Mouse (Mus musculus) kidney, embryonic 16.5 days (tissue): Measurements from ENCODE around the gene Znrf4. TPM values are rescaled to one million over a fixed set of nuclear protein-coding genes. Genes with fewer than 3 reads are reported as not detected.

Source experiments
- ATAC-seq: fragments of 200-750 bp; cut with Nextera tagmentation; 2 replicates; pipeline ENCODE4 v1.8.0; 2017; ENCODE audit warnings: moderate TSS enrichment; ENCODE audit not compliant: low FRiP score, low TSS enrichment
- H3K27ac ChIP-seq: fragments of 300-500 bp; sonication (generic); 2 replicates; pipeline ENCODE4 v1.5.1; 2014; ENCODE audit warnings: low read length
- H3K27me3 ChIP-seq: fragments of 300-500 bp; sonication (generic); 2 replicates; pipeline ENCODE4 v1.6.1; 2014; ENCODE audit warnings: low read length, control low read depth, mixed read lengths; ENCODE audit not compliant: insufficient read depth
- H3K36me3 ChIP-seq: fragments of 300-500 bp; sonication (generic); 2 replicates; pipeline ENCODE4 v1.6.1; 2014; ENCODE audit warnings: low read length, control low read depth, mixed read lengths; ENCODE audit not compliant: insufficient read depth
- H3K4me1 ChIP-seq: fragments of 300-500 bp; sonication (generic); 2 replicates; pipeline ENCODE4 v1.6.1; 2014; ENCODE audit warnings: low read length, control low read depth, mixed read lengths; ENCODE audit not compliant: insufficient read depth
- H3K4me2 ChIP-seq: fragments of 300-500 bp; sonication (generic); replicated peaks from 2 replicates; pipeline ENCODE4 v1.6.1; 2014; ENCODE audit warnings: low read depth, low read length
- H3K4me3 ChIP-seq: fragments of 300-500 bp; sonication (generic); 2 replicates; pipeline ENCODE4 v1.5.1; 2014; ENCODE audit warnings: mild to moderate bottlenecking, low read length
- H3K9ac ChIP-seq: fragments of 300-500 bp; sonication (generic); replicated peaks from 2 replicates; pipeline ENCODE4 v1.6.1; 2014; ENCODE audit warnings: low read length
- H3K9me3 ChIP-seq: fragments of 300-500 bp; sonication (generic); 2 replicates; pipeline ENCODE4 v1.6.1; 2016; ENCODE audit warnings: low read length, control low read depth
- WGBS: fragments of 180-500 bp; shearing (Covaris S2); extraction: QIAGEN DNeasy Blood & Tissue Kit; methylation state at CpG from one replicate; pipeline ENCODE4 v1.1.7; 2014; 5-methylcytosine and 5-hydroxymethylcytosine counted together
- polyA plus RNA-seq: library from polyadenylated mRNA; unstranded; fragments of >200 nt; fragmentation: Nextera tagmentation; extraction: Ambion mirVana; gene quantifications from 2 replicates; pipeline ENCODE4 v1.2.1, GENCODE M21; 2015

Znrf4 gene
- polyA plus RNA-seq, 1 experiment from 2014 or later = not detected

DNA sequence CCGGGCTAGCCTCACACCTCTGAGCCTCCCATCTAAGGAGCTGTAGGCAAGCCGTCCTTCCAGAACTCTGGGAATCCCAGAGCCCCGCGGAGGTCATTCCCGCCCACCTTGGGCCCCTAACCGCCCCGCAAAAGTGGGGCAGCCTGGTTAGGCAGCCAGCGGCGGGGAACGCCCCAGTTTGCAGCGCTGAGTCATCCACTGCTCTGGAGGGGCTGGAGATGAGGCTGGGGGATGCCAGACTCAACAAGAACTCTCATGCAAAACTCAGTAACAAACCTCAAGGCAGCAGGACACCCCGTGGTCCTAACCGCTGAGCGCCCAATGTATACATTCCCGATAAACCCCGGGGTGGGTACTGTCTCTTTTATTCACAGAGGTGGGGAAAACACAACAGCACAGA is 40.1 kb downstream of the Znrf4 start:
- H3K27ac ChIP-seq = no peak overlapping the region

GRCm38 (mm10) chr17:56471136-56471535 is 41.1 kb downstream of the Znrf4 start:
- no peak overlapping the region for H3K27ac ChIP-seq
- H3K9ac ChIP-seq = no peak overlapping the region
- peaks cover 84% of the 10 kb centered on the region for H3K4me1 ChIP-seq
- no peak overlapping the region for H3K4me3 ChIP-seq
- H3K4me2 ChIP-seq = no peak overlapping the region
- 67% methylated on average over 5 of the region's 5 CpGs for WGBS
- H3K27me3 ChIP-seq = peaks cover 21% of the 10 kb centered on the region
- H3K9me3 ChIP-seq = 0 out of 2 replicates have a peak, but pooled peaks cover 3% of the 10 kb centered on the region
- H3K36me3 ChIP-seq = 0 out of 2 replicates have a peak, but pooled peaks cover 3% of the 10 kb centered on the region
- ATAC-seq = no peak

More for the DNA sequence above, 40.1 kb downstream of the Znrf4 start:
- peaks cover 21% of the 10 kb centered on the region for H3K27me3 ChIP-seq
- 0 out of 2 replicates have a peak overlapping the region, but pooled peaks have one; percentile 85 for H3K9ac ChIP-seq
- H3K4me2 ChIP-seq = peak overlapping the region; percentile 97
- 12% methylated on average over 16 of the region's 16 CpGs for WGBS
- peak overlapping the region; percentile 76; the same call in 1 of the 2 replicates for H3K4me3 ChIP-seq
- 0 out of 2 replicates have a peak, but pooled peaks cover 3% of the 10 kb centered on the region for H3K36me3 ChIP-seq
- peaks cover 9% of the 10 kb centered on the region; the same call in 1 of the 2 replicates for H3K9me3 ChIP-seq
- ATAC-seq = no peak
- H3K4me1 ChIP-seq = peaks cover 83% of the 10 kb centered on the region

- no peak for ATAC-seq
- peak overlapping the region; percentile 46 for H3K9ac ChIP-seq
- H3K27ac ChIP-seq = 0 out of 2 replicates have a peak overlapping the region, but pooled peaks have one; percentile 9
- peak overlapping the region; percentile 69 for H3K4me2 ChIP-seq
- peaks cover 83% of the 10 kb centered on the region for H3K4me1 ChIP-seq
- peak overlapping the region; percentile 34 for H3K4me3 ChIP-seq
- H3K36me3 ChIP-seq = 0 out of 2 replicates have a peak, but pooled peaks cover 3% of the 10 kb centered on the region
- H3K9me3 ChIP-seq = 0 out of 2 replicates have a peak, but pooled peaks cover 3% of the 10 kb centered on the region
- H3K27me3 ChIP-seq = peaks cover 21% of the 10 kb centered on the region
- WGBS = 14% methylated on average over 10 of the region's 10 CpGs
These were observed 41.7 kb downstream of the Znrf4 start for GRCm38 (mm10) chr17:56470571-56470970.

GRCm38 (mm10) chr17:56470001-56470436 is 42.2 kb downstream of the Znrf4 start:
- peaks cover 77% of the 10 kb centered on the region for H3K4me1 ChIP-seq

GRCm38 (mm10) chr17:56469275-56469674 is 43.0 kb downstream of the Znrf4 start:
- Histone ChIP-seq H3K4me3 (peak overlapping the region; percentile 34; the same call in 1 of the 2 replicates), H3K36me3 (0 out of 2 replicates have a peak, but pooled peaks cover 3% of the 10 kb centered on the region), H3K4me1 (peaks cover 70% of the 10 kb centered on the region), H3K27ac (peak overlapping the region; percentile 84), H3K4me2 (peak overlapping the region; percentile 69), H3K9me3 (0 out of 2 replicates have a peak, but pooled peaks cover 3% of the 10 kb centered on the region), H3K9ac (peak overlapping the region; percentile 46), H3K27me3 (peaks cover 16% of the 10 kb centered on the region)
- WGBS = 15% methylated on average over 8 of the region's 8 CpGs
- peak; percentile 31 for ATAC-seq

More at GRCm38 (mm10) chr17:56470001-56470436, 42.2 kb downstream of the Znrf4 start:
- ATAC-seq = peak; percentile 26; the same call in 1 of the 2 replicates
- peak overlapping the region; percentile 34 for H3K4me3 ChIP-seq
- H3K9ac ChIP-seq = peak overlapping the region; percentile 46
- peak overlapping the region; percentile 69 for H3K4me2 ChIP-seq
- 0 out of 2 replicates have a peak, but pooled peaks cover 3% of the 10 kb centered on the region for H3K9me3 ChIP-seq
- H3K27me3 ChIP-seq = peaks cover 21% of the 10 kb centered on the region
- H3K27ac ChIP-seq = peak overlapping the region; percentile 84
- WGBS = under 1% methylated on average over 26 of the region's 26 CpGs
- H3K36me3 ChIP-seq = 0 out of 2 replicates have a peak, but pooled peaks cover 3% of the 10 kb centered on the region

DNA sequence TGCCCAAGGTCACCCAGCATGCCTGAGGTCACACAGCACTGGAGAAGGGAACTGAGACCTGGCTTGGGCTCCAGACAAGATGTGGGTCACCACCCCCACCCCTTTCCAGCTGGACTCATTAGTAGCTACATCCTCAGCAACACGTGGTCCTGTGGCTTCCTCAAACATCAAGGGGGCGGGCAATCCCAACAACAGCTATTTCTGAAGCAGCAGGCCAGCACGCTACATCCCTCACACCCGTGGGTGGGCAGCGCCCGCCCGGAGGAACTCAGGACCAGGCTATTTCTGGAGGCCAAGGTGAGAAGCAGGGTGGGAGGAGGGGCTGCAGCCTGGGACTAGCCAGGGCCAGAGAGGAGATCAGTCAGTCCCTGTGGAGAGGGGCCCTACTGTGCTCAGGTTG is 43.4 kb downstream of the Znrf4 start:
- 0 out of 2 replicates have a peak overlapping the region, but pooled peaks have one; percentile 31 for H3K9ac ChIP-seq
- H3K36me3 ChIP-seq = 0 out of 2 replicates have a peak, but pooled peaks cover 3% of the 10 kb centered on the region
- H3K4me3 ChIP-seq = no peak overlapping the region
- H3K27me3 ChIP-seq = peaks cover 12% of the 10 kb centered on the region
- WGBS = 36% methylated on average over 7 of the region's 7 CpGs
- 0 out of 2 replicates have a peak, but pooled peaks cover 3% of the 10 kb centered on the region for H3K9me3 ChIP-seq
- 0 out of 2 replicates have a peak overlapping the region, but pooled peaks have one; percentile 23 for H3K4me2 ChIP-seq
- no peak for ATAC-seq
- H3K27ac ChIP-seq = peak overlapping the region; percentile 84
- peaks cover 68% of the 10 kb centered on the region for H3K4me1 ChIP-seq

DNA sequence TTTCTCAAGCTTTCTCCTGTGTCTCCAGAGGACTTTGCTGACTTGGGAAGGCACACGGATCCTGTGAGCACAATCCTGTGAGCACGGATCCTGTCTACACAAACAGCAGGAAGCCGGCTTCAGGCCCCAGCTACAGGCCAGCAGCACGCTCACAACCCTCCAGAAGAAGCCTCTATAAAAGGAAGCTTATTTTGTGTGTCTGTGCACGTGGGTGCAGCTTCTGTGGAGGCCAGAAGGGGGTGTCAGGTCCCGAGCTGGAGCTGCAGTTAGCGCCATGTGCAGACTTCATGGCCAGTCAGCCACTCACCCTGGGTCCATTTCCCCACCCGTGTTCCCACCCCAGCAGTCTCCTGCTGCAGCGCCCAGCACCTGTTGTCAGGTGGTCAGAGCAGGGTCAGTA is 43.9 kb downstream of the Znrf4 start:
- H3K4me1 ChIP-seq = peaks cover 68% of the 10 kb centered on the region
- no peak for ATAC-seq
- H3K27ac ChIP-seq = peak overlapping the region; percentile 87
- no peak overlapping the region for H3K9ac ChIP-seq
- H3K36me3 ChIP-seq = 0 out of 2 replicates have a peak, but pooled peaks cover 3% of the 10 kb centered on the region
- 89% methylated on average over 9 of the region's 9 CpGs for WGBS
- no peak overlapping the region for H3K4me2 ChIP-seq
- 0 out of 2 replicates have a peak, but pooled peaks cover 3% of the 10 kb centered on the region for H3K9me3 ChIP-seq
- H3K27me3 ChIP-seq = peaks cover 7% of the 10 kb centered on the region; the same call in 1 of the 2 replicates
- no peak overlapping the region for H3K4me3 ChIP-seq

GRCm38 (mm10) chr17:56467456-56467884 is 44.8 kb downstream of the Znrf4 start:
- Histone ChIP-seq H3K27ac (peak overlapping the region; percentile 87), H3K4me3 (no peak overlapping the region), H3K4me2 (peak overlapping the region; percentile 34)

GRCm38 (mm10) chr17:56466747-56467146 is 45.5 kb downstream of the Znrf4 start:
- Histone ChIP-seq H3K27me3 (no peaks in the 10 kb centered on the region), H3K9me3 (0 out of 2 replicates have a peak, but pooled peaks cover 3% of the 10 kb centered on the region)

More at GRCm38 (mm10) chr17:56467456-56467884, 44.8 kb downstream of the Znrf4 start:
- ATAC-seq = no peak
- Histone ChIP-seq H3K9ac (peak overlapping the region; percentile 50; the same call in 1 of the 2 replicates), H3K27me3 (no peaks in the 10 kb centered on the region), H3K36me3 (0 out of 2 replicates have a peak, but pooled peaks cover 3% of the 10 kb centered on the region), H3K4me1 (peaks cover 66% of the 10 kb centered on the region), H3K9me3 (0 out of 2 replicates have a peak, but pooled peaks cover 3% of the 10 kb centered on the region)
- WGBS = 25% methylated on average over 7 of the region's 7 CpGs

More at GRCm38 (mm10) chr17:56466747-56467146, 45.5 kb downstream of the Znrf4 start:
- no peak for ATAC-seq
- Histone ChIP-seq H3K4me3 (no peak overlapping the region), H3K27ac (0 out of 2 replicates have a peak overlapping the region, but pooled peaks have one; percentile 4), H3K4me2 (no peak overlapping the region; the same call in 1 of the 2 replicates), H3K9ac (no peak overlapping the region), H3K36me3 (0 out of 2 replicates have a peak, but pooled peaks cover 3% of the 10 kb centered on the region), H3K4me1 (peaks cover 59% of the 10 kb centered on the region)
- WGBS = 62% methylated on average over 6 of the region's 6 CpGs
